Mouse (Mus musculus): Measurements from ENCODE around the gene Muc2. TPM values are rescaled to one million over a fixed set of nuclear protein-coding genes. Genes with fewer than 3 reads are reported as not detected.
"Not testable (repeated sequence)": the region's sequence is repeated elsewhere in the genome, so short reads cannot be mapped to it uniquely, and the experiment has no call there.

The Muc2 gene
- polyA plus RNA-seq (2016; fragmentation: Nextera tagmentation; extraction: Ambion mirVana) = 0.23 and 0.27 TPM in 2 replicates

DNA sequence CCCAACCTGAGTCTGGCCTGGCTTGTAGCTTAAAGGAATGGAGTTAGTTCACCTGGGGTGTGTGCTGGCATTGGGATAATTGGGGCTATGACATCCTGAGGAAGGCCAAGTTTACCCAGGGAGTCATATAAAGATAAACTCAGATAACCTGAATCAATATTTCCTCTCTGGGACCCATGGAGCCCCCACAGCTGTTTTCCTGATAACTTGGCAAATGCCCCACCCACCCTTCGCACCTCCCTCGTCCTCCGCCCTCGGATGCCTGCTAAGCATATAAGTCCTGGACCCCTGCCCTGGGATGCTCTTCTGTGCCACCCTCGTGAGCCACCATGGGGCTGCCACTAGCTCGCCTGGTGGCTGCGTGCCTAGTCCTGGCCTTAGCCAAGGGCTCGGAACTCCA is at the start of gene Muc2:
Gene Muc2, plus strand, starts transcription at position 301 of the 400 bp plus-strand sequence.
- H3K4me1 ChIP-seq = no peaks in the 10 kb centered on the region
- H3K4me3 ChIP-seq = no peak within 1 kb of the TSS
- H3K9me3 ChIP-seq = no peaks in the 10 kb centered on the region
- H3K9ac ChIP-seq = no peak within 1 kb of the TSS
- H3K36me3 ChIP-seq = no peaks in the 10 kb centered on the region
- no peak for ATAC-seq (ENCODE audit: low FRiP score, low read depth)
- 92% methylated on average over 8 of the region's 8 CpGs for WGBS
- H3K27me3 ChIP-seq (replicated peaks) = no peaks in the 10 kb centered on the region
- no peak within 1 kb of the TSS for H3K4me2 ChIP-seq (replicated peaks)
- no peak within 1 kb of the TSS for H3K27ac ChIP-seq

DNA sequence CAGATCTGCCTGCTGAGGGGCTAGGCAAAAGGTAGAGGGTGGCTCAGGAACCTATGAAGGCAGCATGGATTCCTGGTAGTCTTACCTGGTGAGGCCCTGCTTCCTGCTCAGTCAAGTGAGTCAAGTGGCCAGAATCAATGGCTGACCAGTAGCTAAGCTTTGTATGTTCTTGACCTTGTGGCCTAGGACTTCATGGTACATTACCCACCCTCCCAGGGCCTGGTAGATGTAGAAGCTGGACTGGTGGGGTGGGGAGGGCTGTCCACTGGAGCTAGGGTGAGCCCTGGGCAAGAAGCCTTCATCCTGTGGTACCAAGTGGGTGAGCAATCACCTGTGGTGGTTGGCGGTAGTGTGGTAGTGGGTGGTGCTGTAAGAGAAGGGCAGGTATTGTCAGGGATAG is 47.8 kb upstream of the Muc2 start:
- H3K4me1 ChIP-seq = no peaks in the 10 kb centered on the region; the same call in 1 of the 2 replicates
- no peak overlapping the region for H3K4me3 ChIP-seq
- H3K9ac ChIP-seq = no peak overlapping the region
- H3K27ac ChIP-seq = no peak overlapping the region
- whole genome bisulfite sequencing = 90% methylated on average over 1 of the region's 1 CpGs
- H3K27me3 ChIP-seq (replicated peaks) = no peaks in the 10 kb centered on the region
- H3K9me3 ChIP-seq = no peaks in the 10 kb centered on the region
- ATAC-seq (ENCODE audit: low FRiP score, low read depth) = no peak
- no peaks in the 10 kb centered on the region for H3K36me3 ChIP-seq
- no peak overlapping the region for H3K4me2 ChIP-seq (replicated peaks)

DNA sequence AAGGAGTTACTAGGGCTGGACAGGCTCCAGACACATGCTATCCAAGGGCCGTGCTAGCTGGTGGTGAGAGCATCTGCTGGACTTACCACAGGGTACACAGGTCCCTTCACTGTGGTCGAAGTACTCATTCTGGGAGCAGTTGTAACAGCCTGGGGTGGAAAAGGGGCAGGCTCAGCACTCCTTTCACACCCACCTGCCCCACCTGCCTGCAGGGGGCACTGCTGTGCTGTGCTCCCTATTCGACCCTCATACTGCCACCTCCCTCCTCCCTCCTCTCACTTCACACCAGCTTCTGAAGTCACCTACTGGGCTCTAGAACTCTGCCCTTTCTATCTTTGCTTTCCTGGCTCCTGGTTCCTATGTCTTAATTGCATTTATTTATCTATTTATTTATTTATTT is 47.0 kb upstream of the Muc2 start:
- Histone ChIP-seq H3K4me3 (no peak overlapping the region), H3K9me3 (no peaks in the 10 kb centered on the region), H3K4me2 (replicated peaks) (no peak overlapping the region), H3K4me1 (no peaks in the 10 kb centered on the region; the same call in 1 of the 2 replicates), H3K27me3 (replicated peaks) (no peaks in the 10 kb centered on the region), H3K27ac (no peak overlapping the region), H3K9ac (no peak overlapping the region), H3K36me3 (no peaks in the 10 kb centered on the region)
- no peak for ATAC-seq (ENCODE audit: low FRiP score, low read depth)
- 59% methylated on average over 3 of the region's 3 CpGs for WGBS

DNA sequence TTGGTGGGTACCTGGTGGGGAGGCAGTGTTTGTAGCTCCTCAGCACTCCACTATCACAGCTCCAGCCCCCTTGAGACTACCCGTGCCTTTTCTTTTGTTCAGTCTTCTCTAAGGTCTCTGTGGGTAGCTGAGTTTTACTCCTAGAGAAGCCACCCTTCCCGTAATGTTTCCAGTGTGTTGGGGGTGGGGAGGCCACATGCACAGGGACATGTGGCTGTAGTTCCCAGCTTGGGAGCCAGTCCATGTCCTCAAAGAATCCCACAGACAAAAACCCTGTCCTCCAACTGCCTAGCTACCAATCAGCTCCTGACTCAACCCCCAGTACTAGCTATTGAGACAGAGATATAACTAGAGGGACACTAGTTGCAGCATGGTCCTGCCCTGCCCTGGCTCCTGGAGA is 43.1 kb upstream of the Muc2 start:
- H3K4me2 ChIP-seq (replicated peaks) = no peak overlapping the region
- ATAC-seq (ENCODE audit: low FRiP score, low read depth) = no peak
- H3K27ac ChIP-seq = no peak overlapping the region
- WGBS = 62% methylated on average over 2 of the region's 2 CpGs
- no peak overlapping the region for H3K9ac ChIP-seq
- H3K36me3 ChIP-seq = no peaks in the 10 kb centered on the region
- H3K9me3 ChIP-seq = no peaks in the 10 kb centered on the region
- H3K27me3 ChIP-seq (replicated peaks) = no peaks in the 10 kb centered on the region
- H3K4me1 ChIP-seq = no peaks in the 10 kb centered on the region; the same call in 1 of the 2 replicates
- H3K4me3 ChIP-seq = no peak overlapping the region

DNA sequence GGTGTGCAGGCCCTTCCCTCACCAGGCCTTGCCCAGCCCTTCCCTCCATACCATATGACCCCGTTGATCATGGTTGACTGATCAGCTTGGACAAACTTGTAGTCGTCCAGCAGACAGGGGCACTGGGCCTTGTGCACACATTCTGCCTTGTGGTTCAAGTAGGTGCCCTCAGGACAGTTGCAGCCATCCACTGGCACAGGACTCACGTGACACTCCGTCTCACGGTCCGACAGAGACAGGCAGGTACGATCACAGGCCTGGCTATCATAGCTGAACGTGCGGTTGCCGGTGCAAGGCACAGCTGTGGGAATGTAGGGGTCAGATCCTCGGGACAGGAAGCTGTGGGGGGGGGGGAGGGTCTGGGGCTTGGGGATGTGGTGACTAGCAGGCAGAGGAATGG is 42.3 kb upstream of the Muc2 start:
- Histone ChIP-seq H3K4me3 (no peak overlapping the region), H3K27me3 (replicated peaks) (no peaks in the 10 kb centered on the region), H3K9ac (no peak overlapping the region), H3K4me1 (no peaks in the 10 kb centered on the region; the same call in 1 of the 2 replicates), H3K36me3 (no peaks in the 10 kb centered on the region), H3K4me2 (replicated peaks) (no peak overlapping the region), H3K27ac (no peak overlapping the region), H3K9me3 (no peaks in the 10 kb centered on the region)
- WGBS = 81% methylated on average over 11 of the region's 11 CpGs
- no peak for ATAC-seq (ENCODE audit: low FRiP score, low read depth)

DNA sequence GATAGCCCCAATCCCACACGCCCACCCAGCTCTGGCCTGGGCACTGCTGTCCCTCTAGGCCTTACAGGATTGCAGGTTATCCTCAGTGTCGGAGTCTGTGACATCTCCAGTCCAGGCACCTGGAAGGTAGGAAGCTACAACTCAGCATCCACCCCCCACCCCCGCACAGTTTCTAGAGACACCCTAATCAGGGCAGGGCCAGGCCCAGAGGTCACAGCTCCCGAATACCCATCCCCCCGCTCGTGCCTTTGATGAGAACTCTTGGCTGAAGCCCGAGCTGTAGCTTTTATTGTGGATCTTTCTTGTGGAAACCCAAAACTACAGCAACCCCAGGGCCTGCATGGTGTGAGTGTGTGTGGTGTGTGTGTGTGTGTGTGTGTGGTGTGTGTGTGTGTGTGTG is 37.9 kb upstream of the Muc2 start:
- no peaks in the 10 kb centered on the region for H3K9me3 ChIP-seq

DNA sequence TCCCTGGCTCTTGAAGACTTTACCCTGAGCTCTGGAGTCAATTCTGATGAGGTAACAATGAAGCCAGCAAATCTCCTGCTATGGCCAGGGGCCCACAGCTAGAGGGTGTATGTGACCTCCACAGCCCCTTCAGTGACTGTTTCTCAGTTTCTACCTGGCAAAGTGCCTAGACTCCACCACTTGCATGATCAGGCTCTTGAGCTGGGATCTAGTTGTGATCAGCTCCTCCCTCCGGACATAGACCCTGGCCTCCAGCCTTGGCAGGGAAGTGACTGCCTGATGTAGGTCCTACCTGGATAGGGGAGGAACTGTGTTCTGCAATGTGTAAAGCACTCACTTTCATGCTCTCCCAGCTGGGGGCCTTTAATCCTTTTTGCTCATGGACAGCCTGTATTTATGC is 29.8 kb upstream of the Muc2 start:
- H3K27me3 ChIP-seq (replicated peaks) = no peaks in the 10 kb centered on the region
- H3K4me3 ChIP-seq = no peak overlapping the region
- no peaks in the 10 kb centered on the region for H3K4me1 ChIP-seq
- H3K4me2 ChIP-seq (replicated peaks) = no peak overlapping the region
- H3K27ac ChIP-seq = no peak overlapping the region
- no peaks in the 10 kb centered on the region for H3K36me3 ChIP-seq
- no peaks in the 10 kb centered on the region for H3K9me3 ChIP-seq
- WGBS = 91% methylated on average over 1 of the region's 1 CpGs
- no peak for ATAC-seq (ENCODE audit: low FRiP score, low read depth)
- H3K9ac ChIP-seq = no peak overlapping the region

More for the DNA sequence above, 37.9 kb upstream of the Muc2 start:
- no peak for ATAC-seq (ENCODE audit: low FRiP score, low read depth)
- whole genome bisulfite sequencing = 43% methylated on average over 7 of the region's 7 CpGs
- H3K36me3 ChIP-seq = no peaks in the 10 kb centered on the region
- H3K4me3 ChIP-seq = no peak overlapping the region
- no peaks in the 10 kb centered on the region for H3K4me1 ChIP-seq
- no peak overlapping the region for H3K4me2 ChIP-seq (replicated peaks)
- no peaks in the 10 kb centered on the region for H3K27me3 ChIP-seq (replicated peaks)
- no peak overlapping the region for H3K9ac ChIP-seq
- no peak overlapping the region for H3K27ac ChIP-seq

DNA sequence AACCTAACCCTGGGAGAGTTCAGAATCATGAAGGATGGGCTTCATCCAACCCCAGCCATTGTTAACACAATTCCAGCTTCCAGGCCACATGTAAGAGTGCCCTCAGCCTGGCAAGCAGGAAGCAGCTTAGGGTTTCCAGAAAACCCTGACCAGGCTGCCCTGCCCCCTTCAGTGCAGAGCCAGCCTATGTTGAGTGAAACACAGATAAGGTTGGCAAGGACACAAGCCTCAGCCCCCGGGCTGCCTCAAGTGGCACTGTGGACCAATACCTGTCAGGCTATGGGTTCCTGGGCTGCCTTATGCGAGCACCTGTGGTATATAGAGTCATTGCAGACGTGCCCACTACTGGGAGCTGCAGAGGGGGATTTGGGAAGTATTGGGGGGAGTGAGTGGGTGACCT is 28.7 kb upstream of the Muc2 start:
- no peak overlapping the region for H3K4me3 ChIP-seq
- no peaks in the 10 kb centered on the region for H3K4me1 ChIP-seq
- no peak overlapping the region for H3K4me2 ChIP-seq (replicated peaks)
- H3K27ac ChIP-seq = no peak overlapping the region
- H3K36me3 ChIP-seq = no peaks in the 10 kb centered on the region
- H3K9ac ChIP-seq = no peak overlapping the region
- H3K27me3 ChIP-seq (replicated peaks) = no peaks in the 10 kb centered on the region
- WGBS = 76% methylated on average over 3 of the region's 3 CpGs
- H3K9me3 ChIP-seq = no peaks in the 10 kb centered on the region
- ATAC-seq (ENCODE audit: low FRiP score, low read depth) = no peak

DNA sequence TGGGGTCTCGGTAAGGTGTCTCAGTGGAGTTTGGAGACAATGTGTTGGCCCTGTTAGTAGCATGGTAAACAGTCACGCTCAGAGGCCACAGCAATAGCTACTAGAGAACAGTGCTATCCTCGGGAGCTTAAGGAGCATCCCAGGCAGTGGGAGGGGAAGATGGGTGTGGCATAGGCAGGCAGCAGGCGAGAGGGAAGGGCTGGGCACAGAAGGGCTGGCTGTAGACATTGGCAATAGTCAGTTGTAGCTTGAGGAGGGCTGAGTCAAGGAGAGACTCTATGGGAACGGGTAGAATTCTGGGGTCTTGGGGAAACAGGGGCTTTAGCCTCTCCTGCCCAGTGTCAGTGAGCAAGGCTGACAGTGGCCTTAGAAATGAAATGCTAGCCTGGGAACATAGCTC is 27.9 kb upstream of the Muc2 start:
- Histone ChIP-seq H3K4me3 (no peak overlapping the region), H3K9ac (no peak overlapping the region), H3K27me3 (replicated peaks) (no peaks in the 10 kb centered on the region), H3K4me1 (no peaks in the 10 kb centered on the region), H3K9me3 (no peaks in the 10 kb centered on the region), H3K4me2 (replicated peaks) (no peak overlapping the region), H3K27ac (no peak overlapping the region), H3K36me3 (no peaks in the 10 kb centered on the region)
- 59% methylated on average over 5 of the region's 5 CpGs for WGBS
- no peak for ATAC-seq (ENCODE audit: low FRiP score, low read depth)

DNA sequence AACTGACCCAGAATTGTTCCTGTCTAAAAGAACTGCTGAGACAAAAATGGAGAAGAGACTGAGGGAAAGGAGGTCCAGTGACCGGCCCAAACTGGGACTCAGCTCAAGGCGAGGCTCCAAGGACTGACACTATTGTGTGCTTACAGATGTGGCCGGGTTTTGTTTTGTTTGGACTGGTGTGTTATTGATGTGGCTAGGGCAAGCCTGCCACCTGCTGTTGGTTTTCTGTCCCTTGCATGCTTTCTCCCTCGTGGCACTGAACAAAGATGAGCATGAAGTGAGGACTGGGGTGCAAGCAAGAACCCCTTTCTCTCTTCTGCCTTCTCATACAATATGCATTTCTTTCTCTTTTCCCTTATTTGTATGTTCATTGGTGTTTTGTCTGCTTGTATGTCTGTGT is 23.9 kb upstream of the Muc2 start:
- Histone ChIP-seq H3K9me3 (no peaks in the 10 kb centered on the region), H3K4me2 (replicated peaks) (no peak overlapping the region), H3K4me3 (no peak overlapping the region), H3K4me1 (no peaks in the 10 kb centered on the region), H3K9ac (no peak overlapping the region), H3K36me3 (no peaks in the 10 kb centered on the region), H3K27ac (no peak overlapping the region), H3K27me3 (replicated peaks) (no peaks in the 10 kb centered on the region)
- 25% methylated on average over 4 of the region's 4 CpGs for WGBS
- no peak for ATAC-seq (ENCODE audit: low FRiP score, low read depth)

DNA sequence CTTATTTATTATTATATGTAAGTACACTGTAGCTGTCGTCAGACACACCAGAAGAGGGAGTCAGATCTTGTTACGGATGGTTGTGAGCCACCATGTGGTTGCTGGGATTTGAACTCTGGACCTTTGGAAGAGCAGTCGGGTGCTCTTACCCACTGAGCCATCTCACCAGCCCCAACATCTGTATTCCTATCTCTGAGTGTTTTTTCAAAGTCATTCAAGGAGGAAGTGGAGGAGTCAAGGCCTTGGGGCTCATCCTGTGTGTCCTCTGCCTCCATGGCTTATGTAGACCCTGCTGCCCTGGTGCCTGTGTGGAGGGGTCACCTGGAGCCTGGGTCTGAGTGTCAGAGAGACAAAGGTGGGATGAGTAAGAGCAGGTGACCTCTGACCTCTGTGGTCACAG is 21.0 kb upstream of the Muc2 start:
- not testable (repeated sequence) for H3K27me3 ChIP-seq (replicated peaks); H3K36me3 ChIP-seq; H3K9ac ChIP-seq; H3K4me2 ChIP-seq (replicated peaks); H3K4me1 ChIP-seq; ATAC-seq (ENCODE audit: low FRiP score, low read depth); H3K27ac ChIP-seq; H3K4me3 ChIP-seq; H3K9me3 ChIP-seq
- 89% methylated on average over 3 of the region's 3 CpGs for WGBS

DNA sequence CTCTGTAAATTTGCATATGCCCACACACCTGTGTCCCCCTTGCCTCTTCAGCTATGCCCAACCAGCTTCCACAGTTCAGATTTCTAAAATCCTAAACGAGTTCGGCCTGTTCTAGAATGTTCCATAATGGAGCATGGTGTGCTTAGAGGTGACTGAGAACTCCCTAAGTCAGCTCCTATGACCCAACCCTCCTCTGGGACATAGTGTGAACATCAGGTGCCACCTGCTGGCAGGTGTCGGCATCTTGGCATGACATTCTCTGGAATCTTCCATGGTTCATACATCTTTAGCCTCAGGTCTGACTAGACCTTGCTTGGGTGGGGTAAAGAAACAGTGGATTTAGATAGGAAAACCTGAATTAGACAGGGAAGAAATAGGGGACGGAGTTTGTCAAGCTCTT is 19.1 kb upstream of the Muc2 start:
- H3K9me3 ChIP-seq = no peaks in the 10 kb centered on the region
- no peak for ATAC-seq (ENCODE audit: low FRiP score, low read depth)
- 87% methylated on average over 4 of the region's 4 CpGs for WGBS
- H3K27ac ChIP-seq = no peak overlapping the region
- H3K27me3 ChIP-seq (replicated peaks) = no peaks in the 10 kb centered on the region
- no peaks in the 10 kb centered on the region for H3K36me3 ChIP-seq
- no peak overlapping the region for H3K4me3 ChIP-seq
- H3K4me1 ChIP-seq = no peaks in the 10 kb centered on the region
- H3K9ac ChIP-seq = no peak overlapping the region
- H3K4me2 ChIP-seq (replicated peaks) = no peak overlapping the region

DNA sequence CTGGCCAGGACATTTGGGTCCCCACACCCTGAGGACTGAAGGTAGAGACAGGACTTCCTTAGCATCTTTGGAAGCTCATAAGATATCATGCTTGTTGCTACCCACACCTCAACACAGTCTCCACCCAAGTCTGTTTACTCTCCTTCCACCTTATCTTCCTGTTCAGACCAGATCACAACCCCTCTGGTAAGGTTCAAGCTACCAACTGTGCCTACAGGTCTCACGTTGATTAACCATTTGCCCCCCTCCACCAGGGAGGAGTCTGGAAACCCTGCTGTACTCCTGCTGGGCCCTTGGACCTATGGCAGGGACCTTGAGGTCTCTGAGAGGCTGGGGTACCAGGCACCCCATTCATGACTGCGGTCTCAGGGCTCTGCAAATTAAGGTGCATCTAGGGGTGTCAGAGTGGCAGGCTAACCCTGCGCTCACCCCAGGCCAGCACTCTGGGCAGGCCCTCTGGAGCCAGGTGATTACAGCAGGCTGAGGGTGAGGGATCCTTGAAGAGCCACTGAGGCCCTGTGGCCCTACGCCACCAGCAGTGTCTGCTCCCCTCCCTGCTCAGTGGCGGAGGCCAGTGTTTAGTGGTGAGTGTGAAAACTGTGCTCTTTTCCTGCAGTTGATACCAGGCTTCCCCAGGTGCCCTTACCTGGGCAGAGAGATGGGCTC is 18.4 kb upstream of the Muc2 start:
- Histone ChIP-seq H3K9me3 (no peaks in the 10 kb centered on the region), H3K4me2 (replicated peaks) (no peak overlapping the region), H3K4me1 (no peaks in the 10 kb centered on the region), H3K4me3 (no peak overlapping the region), H3K9ac (no peak overlapping the region), H3K36me3 (no peaks in the 10 kb centered on the region), H3K27me3 (replicated peaks) (no peaks in the 10 kb centered on the region), H3K27ac (no peak overlapping the region)
- no peak for ATAC-seq (ENCODE audit: low FRiP score, low read depth)
- 84% methylated on average over 5 of the region's 5 CpGs for WGBS
